Mouse (Mus musculus): ENCODE measurements around the gene Atxn7. TPM values are rescaled to one million over a fixed set of nuclear protein-coding genes. Genes with fewer than 3 reads are reported as not detected.
"Not testable (repeated sequence)": the region's sequence is repeated elsewhere in the genome, so short reads cannot be mapped to it uniquely, and the experiment has no call there.

Atxn7 gene
- total RNA-seq (2021): 10 to 100 TPM; 25.7 to 31.6 TPM
- long read RNA-seq, experiment 1, full-length matches to known transcripts: 2 of 12 reads
- long read RNA-seq, experiment 1, partial matches to known transcripts: 5 of 12 reads
- long read RNA-seq, experiment 1, other reads (novel, unspliced or antisense): 5 of 12 reads
- long read RNA-seq, experiment 2, partial matches to known transcripts: 8 of 12 reads
- long read RNA-seq, experiment 2, other reads (novel, unspliced or antisense): 4 of 12 reads

DNA sequence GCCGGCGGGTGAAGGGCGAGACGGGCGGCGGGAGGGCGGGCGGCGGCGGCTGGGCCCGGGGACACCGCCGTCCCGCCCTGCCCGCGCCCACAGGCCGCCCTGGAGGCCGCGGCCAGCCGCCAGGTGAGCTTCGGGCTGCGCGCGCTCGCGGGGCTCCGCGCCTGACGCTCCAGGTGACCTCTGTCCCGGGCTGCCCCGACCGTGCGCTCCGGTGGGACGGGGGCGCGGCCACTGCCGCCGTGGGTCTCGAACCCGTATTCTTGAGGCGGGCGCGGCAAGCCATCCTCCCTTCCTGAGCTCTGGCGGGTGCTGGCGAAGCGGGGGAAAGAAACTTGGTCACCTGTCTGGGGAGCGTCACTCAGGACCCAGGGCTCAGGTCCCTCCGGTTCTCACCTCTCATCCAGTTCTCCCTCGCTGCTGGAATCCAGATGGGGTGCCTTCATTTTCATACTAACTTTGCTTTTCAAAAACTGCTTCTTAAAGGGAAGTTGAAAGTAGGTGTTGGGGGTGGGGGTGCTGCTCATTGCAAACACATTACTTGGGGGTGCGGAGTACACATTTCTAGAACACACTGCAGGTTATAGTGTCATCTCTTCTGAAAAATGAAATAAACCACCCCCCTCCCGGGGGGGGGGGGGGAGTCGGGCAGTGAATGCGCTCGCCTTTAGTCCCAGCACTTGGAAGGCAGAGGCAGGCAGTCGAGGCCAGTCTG, at the start of gene Atxn7, which contains the start of gene Thoc7:
Gene Atxn7 (plus strand): TSS at position 40 of the 712 bp plus-strand sequence.
Gene Thoc7 (minus strand): TSS at position 452 of the 712 bp plus-strand sequence.
- DNase-seq (ENCODE audit: low spot score in 2 of 2): peak; percentile 7 to 33

DNA sequence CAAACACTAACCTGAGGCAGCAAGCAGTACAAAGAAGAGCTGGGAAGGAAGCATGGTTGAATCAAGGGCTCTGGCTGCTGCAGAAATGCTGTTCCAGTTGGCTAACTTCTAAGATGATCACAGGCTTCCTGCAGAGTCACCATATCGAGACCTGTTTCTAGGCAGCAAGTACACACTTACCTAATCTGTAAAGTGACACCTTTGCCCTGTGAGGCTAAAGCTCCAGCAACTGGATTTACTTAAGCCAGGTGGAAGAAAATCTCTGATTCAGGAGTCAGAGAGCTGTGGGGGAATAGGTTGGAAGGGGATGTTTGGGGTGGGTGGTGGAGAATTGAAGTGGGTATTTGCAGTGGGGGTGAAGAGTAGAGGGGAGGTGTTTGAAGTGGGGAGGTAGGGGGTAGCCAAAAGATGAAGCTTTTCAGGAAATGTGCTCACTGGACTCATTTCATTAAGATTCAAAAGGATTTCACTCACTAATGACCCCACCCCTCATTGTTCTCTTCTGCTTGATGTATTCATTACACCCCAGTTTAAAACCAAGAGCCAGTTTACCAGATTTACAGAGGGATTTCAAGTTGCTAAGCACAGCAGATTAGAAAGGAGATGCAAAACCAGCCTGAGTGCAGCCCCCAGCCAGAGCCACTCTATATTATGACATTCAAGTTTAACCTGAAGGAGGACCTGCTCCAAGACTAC, 46.7 kb upstream of the Atxn7 start, which contains the start of gene Gm281:
Gene Gm281 (minus strand): TSS at position 92 of the 696 bp plus-strand sequence.
- no peak within 1 kb of the TSS for H3K27ac ChIP-seq
- H3K4me3 ChIP-seq: no peak within 1 kb of the TSS
- no peak for TF ChIP-seq CTCF (conservative IDR thresholded peaks at IDR 0.05)
- DNase-seq (ENCODE audit: low spot score in 2 of 2): no peak

More for the DNA sequence above, at the start of gene Atxn7, which contains the start of gene Thoc7:
- TF ChIP-seq CTCF (conservative IDR thresholded peaks at IDR 0.05): no peak
- peak within 1 kb of the TSS; percentile 83 for H3K4me3 ChIP-seq
- H3K27ac ChIP-seq: peak within 1 kb of the TSS; percentile 90

- no peak for DNase-seq (ENCODE audit: low spot score in 2 of 2)
- no peak for TF ChIP-seq CTCF (conservative IDR thresholded peaks at IDR 0.05)
- Histone ChIP-seq H3K4me3 (no peak overlapping the region), H3K27ac (no peak overlapping the region)
Measured at GRCm38 (mm10) chr14:13915207-13915606, 46.0 kb upstream of the Atxn7 start.

DNA sequence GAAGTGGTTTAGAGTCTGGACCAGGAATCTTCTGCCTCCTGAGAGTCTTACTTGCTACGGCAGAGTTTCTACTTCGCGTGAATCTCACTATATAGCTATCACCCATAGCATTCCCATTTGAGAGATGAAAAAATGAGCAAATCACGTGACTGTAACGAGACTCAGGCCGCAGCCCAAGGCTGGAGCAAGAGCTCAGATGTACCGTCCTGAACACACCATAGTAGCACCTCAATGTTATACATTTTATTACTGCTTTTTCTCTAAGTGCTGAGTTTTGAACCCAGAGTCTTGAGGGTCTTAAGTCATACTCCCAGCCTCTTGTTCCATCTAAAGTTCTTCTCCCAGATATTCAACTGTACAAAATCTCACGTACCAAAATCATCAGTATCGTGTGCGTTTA, 44.0 kb upstream of the Atxn7 start:
- TF ChIP-seq CTCF (conservative IDR thresholded peaks at IDR 0.05): no peak
- DNase-seq (ENCODE audit: low spot score in 2 of 2): no peak
- Histone ChIP-seq H3K27ac (no peak overlapping the region), H3K4me3 (no peak overlapping the region)

- H3K4me3 ChIP-seq: no peak overlapping the region
- peak; percentile 78 to 79 for DNase-seq (ENCODE audit: low spot score in 2 of 2)
- TF ChIP-seq CTCF (conservative IDR thresholded peaks at IDR 0.05): peak; percentile 94
- no peak overlapping the region for H3K27ac ChIP-seq
Measured at GRCm38 (mm10) chr14:13917630-13918029, 43.6 kb upstream of the Atxn7 start.

GRCm38 (mm10) chr14:13933290-13934051, 27.8 kb upstream of the Atxn7 start:
- Histone ChIP-seq H3K4me3 (no peak overlapping the region), H3K27ac (no peak overlapping the region)
- no peak for TF ChIP-seq CTCF (conservative IDR thresholded peaks at IDR 0.05)
- no peak for DNase-seq (ENCODE audit: low spot score in 2 of 2)

GRCm38 (mm10) chr14:13934052-13934371, 27.2 kb upstream of the Atxn7 start:
- Histone ChIP-seq H3K4me3 (no peak overlapping the region), H3K27ac (no peak overlapping the region)
- DNase-seq (ENCODE audit: low spot score in 2 of 2): no peak
- TF ChIP-seq CTCF (conservative IDR thresholded peaks at IDR 0.05): no peak

DNA sequence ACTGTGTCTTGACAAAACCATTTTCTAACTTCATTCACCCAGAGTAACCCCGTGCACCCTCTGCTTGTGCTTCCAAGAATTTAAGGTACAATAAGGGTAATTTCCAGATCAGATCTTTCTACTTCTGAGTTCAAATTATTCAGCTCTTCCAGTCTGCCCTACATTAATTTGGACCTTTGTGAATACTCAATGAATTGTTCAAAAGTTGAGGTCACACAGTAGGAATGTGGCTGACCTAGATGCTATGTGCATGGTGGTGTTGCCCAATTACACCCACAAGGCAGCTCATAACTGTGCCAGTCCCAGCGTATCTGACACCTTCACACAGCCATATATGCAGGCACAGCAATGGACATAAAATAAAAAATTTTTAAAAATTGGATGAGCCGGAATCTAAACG, 16.6 kb upstream of the Atxn7 start:
- TF ChIP-seq CTCF (conservative IDR thresholded peaks at IDR 0.05): no peak
- DNase-seq (ENCODE audit: low spot score in 2 of 2): no peak
- H3K4me3 ChIP-seq: no peak overlapping the region
- no peak overlapping the region for H3K27ac ChIP-seq

DNA sequence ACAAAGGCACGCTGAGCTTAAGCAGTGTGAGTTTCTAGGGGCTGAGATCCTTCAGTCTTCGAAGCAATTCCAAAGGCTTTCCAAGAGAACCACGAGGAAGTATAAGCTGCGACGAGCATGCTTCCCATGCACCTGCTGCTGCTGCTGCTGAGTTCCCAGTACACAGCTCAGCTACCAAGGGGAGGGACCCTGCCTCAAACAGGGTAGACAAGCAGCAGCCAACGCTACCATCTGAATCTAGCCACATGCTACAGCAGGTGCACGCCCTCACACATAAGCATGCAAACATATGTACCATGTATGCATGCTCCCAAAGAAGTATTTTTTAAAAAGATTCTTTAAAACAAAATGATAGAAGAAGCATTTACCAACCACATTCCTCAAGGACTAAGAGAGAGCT, 12.9 kb upstream of the Atxn7 start:
- no peak for TF ChIP-seq CTCF (conservative IDR thresholded peaks at IDR 0.05)
- no peak overlapping the region for H3K27ac ChIP-seq
- DNase-seq (ENCODE audit: low spot score in 2 of 2): no peak
- no peak overlapping the region for H3K4me3 ChIP-seq

- peak in 1 of 2 experiments; percentile 14 for DNase-seq (ENCODE audit: low spot score in 2 of 2)
- no peak overlapping the region for H3K27ac ChIP-seq
Measured at GRCm38 (mm10) chr14:13950401-13950800, 10.8 kb upstream of the Atxn7 start.

DNA sequence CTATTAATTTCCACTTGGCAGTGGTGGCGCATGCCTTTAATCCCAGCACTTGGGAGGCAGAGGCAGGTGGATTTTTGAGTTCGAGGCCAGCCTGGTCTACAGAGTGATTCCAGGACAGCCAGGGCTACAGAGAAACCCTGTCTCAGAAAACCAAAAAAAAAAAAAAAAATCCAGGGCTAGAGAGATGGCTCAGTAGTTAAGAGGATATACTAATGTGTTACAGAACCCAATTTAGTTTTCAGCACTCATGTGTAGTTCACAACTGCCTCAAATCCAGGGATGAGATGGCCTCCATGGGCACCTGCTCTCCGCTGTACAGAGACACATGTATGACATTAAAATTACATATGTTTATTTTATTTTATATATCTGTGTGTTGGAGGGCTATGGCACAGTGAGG, 9.1 kb upstream of the Atxn7 start:
- DNase-seq (ENCODE audit: low spot score in 2 of 2); H3K4me3 ChIP-seq; H3K27ac ChIP-seq: not testable (repeated sequence)

More at GRCm38 (mm10) chr14:13950401-13950800, 10.8 kb upstream of the Atxn7 start:
- H3K4me3 ChIP-seq: no peak overlapping the region
- TF ChIP-seq CTCF (conservative IDR thresholded peaks at IDR 0.05): peak; percentile 79

GRCm38 (mm10) chr14:13960079-13960478, 1.2 kb upstream of the Atxn7 start:
- DNase-seq (ENCODE audit: low spot score in 2 of 2): peak in 1 of 2 experiments; percentile 12
- Histone ChIP-seq H3K4me3 (peak overlapping the region; percentile 83), H3K27ac (peak overlapping the region; percentile 90)
- no peak for TF ChIP-seq CTCF (conservative IDR thresholded peaks at IDR 0.05)

All from layer of hippocampus, adult 2 months (tissue).